Mouse (Mus musculus): Measurements from ENCODE around the gene Echdc3.

DNA sequence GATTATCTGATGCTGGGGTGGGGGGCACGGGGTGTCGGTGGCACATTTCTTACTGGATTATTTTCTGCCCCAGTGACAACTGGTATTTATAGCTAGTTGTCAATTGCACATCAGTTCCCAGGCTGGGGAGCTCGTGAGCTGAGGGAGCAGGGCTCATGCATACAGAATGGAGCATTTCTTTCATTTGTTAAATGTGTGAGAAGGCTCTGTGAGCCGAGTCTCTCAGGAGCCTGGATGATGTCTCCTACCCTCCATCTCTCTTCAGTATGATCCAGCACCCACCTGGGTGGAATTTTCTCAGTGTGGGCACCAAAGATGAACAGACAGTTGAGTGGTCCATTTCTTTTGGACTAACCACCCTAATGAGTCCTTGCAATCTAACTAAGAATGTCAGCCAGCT lies 25.9 kb downstream of the Echdc3 start:
- TF ChIP-seq CTCF (IDR thresholded peaks at IDR 0.05; ENCODE audit: extremely low read depth, insufficient read length, insufficient replicate concordance, low read depth, low read length) (no peak), POLR2A (IDR thresholded peaks at IDR 0.05; ENCODE audit: low read depth, low read length) (no peak)

All from small intestine, adult 2 months (tissue).